Mouse (Mus musculus) liver, adult 2 months (tissue): ENCODE measurements around the gene Col1a1. TPM values are rescaled to one million over a fixed set of nuclear protein-coding genes. Genes with fewer than 3 reads are reported as not detected.

Experiments used
- DNase-seq: peaks from one replicate; pipeline ENCODE4 v3.0.0-alpha.2; 2011; ENCODE audit warnings: low read depth, low spot score; ENCODE audit errors: extremely low read depth
- H3K27ac ChIP-seq: fragments of 200-500 bp; replicated peaks from 2 replicates; pipeline ENCODE4 v1.5.1; 2012; ENCODE audit warnings: low read depth, mild to moderate bottlenecking, control low read depth, inconsistent platforms, low read length; ENCODE audit not compliant: insufficient read depth
- H3K27me3 ChIP-seq: fragments of 200-500 bp; 2 replicates; pipeline ENCODE4 v1.6.1; 2012; ENCODE audit warnings: mild to moderate bottlenecking, moderate library complexity, low read length, inconsistent platforms; ENCODE audit not compliant: control insufficient read depth, insufficient read depth
- H3K36me3 ChIP-seq: fragments of 200-500 bp; 2 replicates; pipeline ENCODE4 v1.6.1; 2012; ENCODE audit warnings: low read length, inconsistent platforms; ENCODE audit not compliant: control insufficient read depth, insufficient read depth
- H3K4me1 ChIP-seq: fragments of 200-500 bp; 2 replicates; pipeline ENCODE4 v1.6.1; 2011; ENCODE audit warnings: low read length; ENCODE audit not compliant: control insufficient read depth, insufficient read depth
- H3K4me3 ChIP-seq: fragments of 200-500 bp; 2 replicates; pipeline ENCODE4 v1.5.1; 2011; ENCODE audit warnings: low read depth, mild to moderate bottlenecking, control low read depth, low read length, moderate library complexity; ENCODE audit not compliant: insufficient read depth
- H3K79me2 ChIP-seq: fragments of 200-500 bp; 2 replicates; pipeline ENCODE4 v1.6.1; 2012; ENCODE audit warnings: inconsistent platforms, mild to moderate bottlenecking, low read length, moderate library complexity; ENCODE audit not compliant: control insufficient read depth, insufficient read depth
- H3K9ac ChIP-seq: fragments of 200-500 bp; 2 replicates; pipeline ENCODE4 v1.6.1; 2012; ENCODE audit warnings: low read depth, mild to moderate bottlenecking, control low read depth, inconsistent platforms, low read length
- CTCF ChIP-seq: fragments of 200-500 bp; IDR thresholded peaks from 2 replicates; pipeline ENCODE4 v1.5.1; 2011; ENCODE audit warnings: low read depth, low read length, control low read depth
- POLR2A ChIP-seq: fragments of 200-500 bp; IDR thresholded peaks from 2 replicates; pipeline ENCODE4 v1.6.1; 2011; ENCODE audit warnings: low read length, control low read depth; ENCODE audit not compliant: insufficient read depth; ENCODE audit errors: extremely low read depth
- WGBS: fragments of 180-500 bp; shearing (Covaris S2); methylation state at CpG from one replicate; pipeline ENCODE4 v1.1.7; 2018; 5-methylcytosine and 5-hydroxymethylcytosine counted together
- polyA plus RNA-seq: library from polyadenylated mRNA; depleted of rRNA; stranded (reverse); fragments of >200 nt; gene quantifications from 2 replicates; pipeline ENCODE4 v1.2.3, GENCODE M21; 2012
- total RNA-seq: library from RNA; depleted of rRNA; stranded (reverse); fragments of >200 nt; gene quantifications from 2 replicates; pipeline ENCODE4 v1.2.3, GENCODE M21; 2014

Col1a1 gene
- total and polyA plus RNA-seq, 2 experiments, result 1.6 to 2.3 TPM

GRCm38 (mm10) chr11:94930151-94930550 lies 5.9 kb upstream of the Col1a1 start:
- no peaks in the 10 kb centered on the region for H3K27me3 ChIP-seq
- WGBS, result 71% methylated on average over 4 of the region's 4 CpGs

GRCm38 (mm10) chr11:94933584-94933983 lies 2.4 kb upstream of the Col1a1 start:
- Histone ChIP-seq H3K27me3 (0 out of 2 replicates have a peak, but pooled peaks cover 2% of the 10 kb centered on the region), H3K4me1 (no peaks in the 10 kb centered on the region), H3K36me3 (no peaks in the 10 kb centered on the region), H3K27ac (no peak overlapping the region), H3K4me3 (no peak overlapping the region), H3K79me2 (no peaks in the 10 kb centered on the region), H3K9ac (no peak overlapping the region)
- no peak for DNase-seq
- WGBS, result 40% methylated on average over 8 of the region's 8 CpGs
- no peak for TF ChIP-seq POLR2A
- no peak for TF ChIP-seq CTCF

More at GRCm38 (mm10) chr11:94930151-94930550, 5.9 kb upstream of the Col1a1 start:
- Histone ChIP-seq H3K9ac (no peak overlapping the region), H3K79me2 (no peaks in the 10 kb centered on the region), H3K4me3 (no peak overlapping the region), H3K36me3 (no peaks in the 10 kb centered on the region), H3K27ac (no peak overlapping the region), H3K4me1 (no peaks in the 10 kb centered on the region)
- no peak for DNase-seq
- TF ChIP-seq CTCF (no peak), POLR2A (no peak)

GRCm38 (mm10) chr11:94934526-94934925 lies 1.5 kb upstream of the Col1a1 start:
- H3K27ac ChIP-seq, result no peak overlapping the region
- no peak for DNase-seq
- no peak for TF ChIP-seq POLR2A
- TF ChIP-seq CTCF, result no peak
- no peaks in the 10 kb centered on the region for H3K4me1 ChIP-seq
- H3K9ac ChIP-seq, result no peak overlapping the region
- WGBS, result 47% methylated on average over 11 of the region's 11 CpGs
- no peaks in the 10 kb centered on the region for H3K79me2 ChIP-seq
- no peaks in the 10 kb centered on the region for H3K36me3 ChIP-seq
- H3K4me3 ChIP-seq, result no peak overlapping the region
- H3K27me3 ChIP-seq, result 0 out of 2 replicates have a peak, but pooled peaks cover 2% of the 10 kb centered on the region

- DNase-seq, result peak; percentile 59
- H3K9ac ChIP-seq, result no peak overlapping the region
These were observed 849 bp downstream of the Col1a1 start for GRCm38 (mm10) chr11:94936851-94937295.

GRCm38 (mm10) chr11:94937335-94937781 lies 1.3 kb downstream of the Col1a1 start:
- DNase-seq, result no peak
- no peaks in the 10 kb centered on the region for H3K4me1 ChIP-seq
- 0 out of 2 replicates have a peak, but pooled peaks cover 2% of the 10 kb centered on the region for H3K27me3 ChIP-seq
- H3K36me3 ChIP-seq, result no peaks in the 10 kb centered on the region
- no peak for TF ChIP-seq POLR2A
- no peak for TF ChIP-seq CTCF
- no peaks in the 10 kb centered on the region for H3K79me2 ChIP-seq
- no peak overlapping the region for H3K9ac ChIP-seq
- H3K27ac ChIP-seq, result no peak overlapping the region
- WGBS, result 5% methylated on average over 18 of the region's 18 CpGs
- no peak overlapping the region for H3K4me3 ChIP-seq

More at GRCm38 (mm10) chr11:94936851-94937295, 849 bp downstream of the Col1a1 start:
- TF ChIP-seq POLR2A (no peak), CTCF (peak; percentile 78)
- Histone ChIP-seq H3K79me2 (no peaks in the 10 kb centered on the region), H3K36me3 (no peaks in the 10 kb centered on the region), H3K27me3 (0 out of 2 replicates have a peak, but pooled peaks cover 2% of the 10 kb centered on the region), H3K27ac (no peak overlapping the region), H3K4me1 (no peaks in the 10 kb centered on the region), H3K4me3 (peak overlapping the region; percentile 16)
- under 1% methylated on average over 17 of the region's 17 CpGs for WGBS

GRCm38 (mm10) chr11:94937787-94938186 lies 1.8 kb downstream of the Col1a1 start:
- no peak overlapping the region for H3K9ac ChIP-seq

More at GRCm38 (mm10) chr11:94937787-94938186, 1.8 kb downstream of the Col1a1 start:
- Histone ChIP-seq H3K79me2 (no peaks in the 10 kb centered on the region), H3K36me3 (no peaks in the 10 kb centered on the region), H3K27me3 (0 out of 2 replicates have a peak, but pooled peaks cover 2% of the 10 kb centered on the region), H3K4me1 (no peaks in the 10 kb centered on the region), H3K27ac (no peak overlapping the region), H3K4me3 (no peak overlapping the region)
- no peak for TF ChIP-seq CTCF
- no peak for TF ChIP-seq POLR2A
- WGBS, result 5% methylated on average over 15 of the region's 15 CpGs
- no peak for DNase-seq
